Mouse (Mus musculus): ENCODE measurements at regions not wholly inside any gene's neighbourhood (a gene's known extent, or its start where the extent isn't known, plus 50 kb on each side); places are given as distances from the start of the nearest gene placed in this dataset.

- DNase-seq = no peak
Observed at GRCm38 (mm10) chrX:166964656-166965582, 244.2 kb downstream of the Tmsb4x start.

GRCm38 (mm10) chrX:166952528-166953189, 256.5 kb downstream of the Tmsb4x start:
- DNase-seq = no peak

GRCm38 (mm10) chrX:166951011-166951410, 258.1 kb downstream of the Tmsb4x start:
- no peak for DNase-seq

GRCm38 (mm10) chrX:166945915-166946314, 263.2 kb downstream of the Tmsb4x start:
- DNase-seq = no peak

GRCm38 (mm10) chrX:166945476-166945875, 263.6 kb downstream of the Tmsb4x start:
- no peak for DNase-seq

DNA sequence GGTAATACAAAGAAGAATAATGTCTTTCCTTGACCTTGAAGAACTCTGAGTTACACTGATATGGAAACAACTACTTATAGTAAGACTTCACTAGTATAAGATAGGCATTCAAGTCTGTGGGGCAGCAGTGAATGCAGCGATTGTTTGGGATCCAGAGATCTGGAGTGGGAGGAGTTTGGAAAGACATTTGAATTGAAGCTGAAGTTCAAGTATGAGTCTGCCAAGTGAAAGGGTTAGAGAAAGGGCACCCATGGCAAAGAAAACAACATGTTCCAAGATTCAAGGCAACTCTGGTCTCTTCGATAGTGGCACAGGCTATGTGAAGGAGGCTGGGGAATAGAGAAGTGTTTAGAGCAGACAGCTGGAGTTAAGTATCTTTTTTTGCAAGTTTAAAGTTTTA, 275.3 kb downstream of the Tmsb4x start:
- DNase-seq = no peak

DNA sequence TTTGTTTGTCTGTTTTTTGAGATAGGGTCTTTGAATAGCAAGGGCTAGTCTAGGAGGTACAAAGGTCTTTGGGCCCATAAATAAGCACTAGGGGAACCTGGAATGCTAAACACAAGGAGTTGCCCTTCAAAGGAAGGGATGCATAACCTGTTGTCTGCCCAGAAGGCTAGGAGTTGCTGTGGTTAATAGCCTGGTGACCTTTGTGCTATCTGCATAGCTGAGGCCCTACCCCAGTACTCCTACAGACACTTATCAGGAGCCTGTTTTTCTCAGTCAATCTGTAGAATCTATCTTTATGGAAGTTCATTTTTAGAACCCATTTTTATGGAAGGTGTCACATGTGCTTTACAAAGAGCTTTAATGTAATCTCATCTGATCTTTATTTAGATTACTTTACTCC, 276.6 kb downstream of the Tmsb4x start:
- DNase-seq = no peak

GRCm38 (mm10) chrX:166931048-166931447, 278.1 kb downstream of the Tmsb4x start:
- no peak for DNase-seq

- no peak for DNase-seq
Observed at GRCm38 (mm10) chrX:166929716-166930420, 279.2 kb downstream of the Tmsb4x start.

DNA sequence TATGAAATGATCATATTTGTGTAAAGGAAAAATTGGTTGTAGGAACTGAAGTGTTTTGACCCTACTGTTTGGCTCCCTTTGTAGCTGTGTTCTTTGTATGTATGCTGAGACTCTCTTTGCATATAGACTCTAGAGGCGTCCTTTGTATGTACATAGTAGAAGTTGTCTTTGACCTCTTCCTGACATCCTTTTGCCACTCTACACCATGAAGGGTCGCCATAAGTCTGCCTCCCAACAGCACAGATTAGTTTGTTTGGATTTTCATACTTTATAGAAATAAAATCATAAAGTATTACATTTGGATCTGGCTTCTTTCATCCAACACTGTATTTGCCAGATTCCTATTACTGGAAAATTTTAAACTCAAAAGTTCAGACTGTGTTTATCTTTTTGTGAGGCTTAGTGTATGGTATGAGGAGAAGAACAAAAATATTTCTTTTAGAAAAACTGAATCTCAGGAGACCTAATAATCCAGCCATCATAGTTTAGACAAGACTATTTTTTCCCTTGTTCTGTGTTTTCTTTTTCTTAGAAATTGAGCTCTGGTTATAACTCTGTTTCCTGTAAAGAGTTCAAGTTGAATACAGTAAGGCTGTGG, 293.7 kb downstream of the Tmsb4x start:
- no peak for DNase-seq

DNA sequence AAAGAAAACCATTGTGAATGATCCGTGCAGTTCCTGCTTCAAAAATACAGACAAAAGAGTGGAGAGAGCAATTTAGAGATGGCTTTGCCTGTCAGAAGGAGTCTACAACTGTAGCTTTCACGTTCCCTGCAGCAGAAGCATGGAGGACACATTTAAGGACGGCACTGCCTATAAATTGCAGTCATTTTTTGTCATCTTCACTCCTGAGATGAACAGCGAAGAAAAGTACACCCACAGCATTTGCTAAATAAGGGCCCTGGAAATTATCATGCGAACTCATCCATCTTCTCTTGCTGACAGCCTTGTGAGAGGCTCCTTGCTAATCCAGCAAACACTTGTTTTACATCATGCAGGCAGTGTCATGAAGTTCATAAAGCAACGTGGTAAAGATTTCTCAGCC, 302.5 kb downstream of the Tmsb4x start:
- no peak for DNase-seq

GRCm38 (mm10) chrX:166900761-166901160, 308.4 kb downstream of the Tmsb4x start:
- no peak for DNase-seq

DNA sequence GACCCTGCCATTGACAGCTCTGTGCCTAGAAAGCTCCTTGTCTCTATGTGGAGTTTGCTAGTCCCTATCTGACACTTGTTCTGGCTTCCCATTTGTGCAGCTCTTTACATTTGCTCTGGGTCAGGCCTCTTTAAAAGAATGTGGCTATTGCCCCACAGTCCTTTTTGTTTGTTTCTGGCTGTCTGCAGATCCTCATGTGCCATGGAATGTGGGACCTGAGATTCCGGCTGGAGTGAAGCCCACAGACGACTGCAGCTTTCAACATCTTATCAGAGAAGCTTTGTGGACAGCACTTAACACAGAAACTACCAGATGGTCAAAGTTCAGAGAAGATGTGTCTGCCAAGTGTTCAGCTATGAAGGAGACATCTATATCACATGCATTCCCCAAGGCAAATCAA, 309.7 kb upstream of the Egfl6 start:
- DNase-seq = no peak

DNA sequence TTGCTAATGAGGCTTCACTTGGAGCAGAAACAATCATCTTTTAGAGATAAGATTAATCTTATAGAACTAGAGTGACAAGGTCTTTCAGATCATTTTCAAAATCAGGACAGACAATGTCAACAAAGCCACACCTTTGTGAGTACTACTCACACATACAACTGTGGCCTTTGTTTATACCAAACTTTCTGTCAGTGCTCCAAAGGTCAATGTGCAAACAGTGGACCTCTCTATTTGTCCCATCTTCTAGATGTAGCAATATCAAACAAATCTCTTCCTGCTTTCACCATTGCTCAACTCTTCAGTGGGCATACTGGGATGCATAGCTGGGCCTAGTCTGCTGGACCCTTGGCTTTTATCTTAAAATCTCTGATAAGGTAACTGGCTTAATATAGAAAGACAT, 300.9 kb upstream of the Egfl6 start:
- DNase-seq = no peak

DNA sequence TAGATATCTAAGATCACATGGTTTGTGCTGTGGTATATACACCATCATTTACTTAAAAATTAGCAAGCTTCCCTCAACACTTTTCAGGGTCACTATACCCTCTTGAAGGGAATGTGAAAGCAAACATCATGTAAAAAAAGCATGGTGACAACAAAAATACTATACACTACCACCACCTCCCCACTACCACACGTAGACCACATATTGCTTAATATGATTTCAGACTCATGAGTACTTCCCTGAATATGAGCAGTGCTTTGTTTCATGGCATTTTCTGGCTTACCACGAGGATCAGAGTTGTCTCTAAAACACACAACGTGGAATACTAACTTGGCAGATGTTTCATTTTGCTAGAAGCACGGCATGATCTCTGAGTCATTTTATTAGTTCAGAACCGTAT, 284.0 kb upstream of the Egfl6 start:
- no peak for DNase-seq

DNA sequence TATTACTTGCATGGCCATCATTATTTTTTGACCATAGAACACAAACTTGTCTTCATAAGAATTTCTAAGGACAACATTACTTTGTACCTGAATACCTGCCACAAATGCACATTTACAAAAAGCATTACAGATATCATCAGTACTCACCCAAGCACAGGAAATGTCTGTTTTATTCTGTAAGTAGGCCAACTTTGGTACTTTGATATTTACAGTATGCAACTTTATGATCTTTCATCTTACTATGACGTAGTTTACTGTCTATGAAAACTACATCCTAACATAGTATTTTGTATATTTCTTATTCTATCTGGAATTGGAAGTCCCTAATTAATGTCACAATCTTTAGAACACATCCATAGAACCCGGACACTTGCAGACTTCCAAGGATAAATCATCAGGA, 282.2 kb upstream of the Egfl6 start:
- DNase-seq = no peak

All from liver (tissue).